Mouse (Mus musculus): ENCODE measurements around the gene Ap3s2.

Ap3s2 gene

DNA sequence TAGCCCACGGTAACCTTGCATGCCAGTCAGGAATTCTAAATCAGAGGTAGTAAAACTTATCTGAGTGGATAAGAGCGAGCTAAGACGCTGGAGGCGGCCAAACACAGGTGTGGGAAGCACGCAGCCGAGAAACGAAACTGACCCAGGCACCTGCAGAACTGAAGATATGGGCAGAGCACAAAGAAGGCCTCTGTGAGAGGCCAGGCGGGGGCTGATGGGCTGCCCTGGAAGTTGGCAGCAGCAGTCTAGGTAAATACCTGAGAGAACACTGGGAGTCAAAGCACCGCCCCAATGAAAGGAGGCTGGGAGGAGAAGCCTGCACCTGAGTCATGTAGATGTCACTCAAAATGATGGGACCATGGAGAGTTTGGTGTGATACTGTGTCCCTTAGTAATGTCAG is 31.8 kb downstream of the Ap3s2 start:
- no peak for DNase-seq

DNA sequence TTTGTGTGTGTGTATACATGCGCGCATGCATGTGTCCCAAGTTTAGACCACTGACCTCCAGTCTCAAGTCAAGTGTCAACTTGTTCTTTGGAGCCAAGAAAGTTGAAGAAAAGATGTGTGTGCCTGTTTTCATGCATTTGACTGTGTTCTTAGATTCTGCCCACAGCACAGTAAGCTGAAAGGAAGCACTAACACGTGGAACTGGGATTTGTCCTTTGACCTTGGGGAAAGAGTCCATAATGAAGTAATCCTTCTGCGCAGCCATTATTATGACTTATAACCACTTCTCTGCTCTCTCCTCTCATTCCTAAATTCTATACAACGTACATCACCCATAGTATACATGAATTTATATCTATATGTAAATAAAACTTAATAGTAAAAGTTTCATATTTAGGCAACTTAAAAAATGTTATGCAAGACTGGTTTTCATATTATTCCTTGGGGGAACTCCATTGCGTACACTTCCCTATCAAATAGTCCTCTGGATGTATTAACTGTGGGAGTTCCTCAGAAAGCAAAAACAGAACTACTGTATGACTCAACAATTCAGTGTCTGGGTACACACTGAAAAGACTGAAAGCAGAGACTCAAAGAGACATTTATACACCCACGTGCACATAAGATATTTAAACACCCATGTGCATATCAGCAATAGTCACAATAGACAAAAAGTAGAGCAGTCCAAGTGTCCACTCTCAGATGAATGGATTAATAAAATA is 36.7 kb downstream of the Ap3s2 start:
- DNase-seq, result no peak

DNA sequence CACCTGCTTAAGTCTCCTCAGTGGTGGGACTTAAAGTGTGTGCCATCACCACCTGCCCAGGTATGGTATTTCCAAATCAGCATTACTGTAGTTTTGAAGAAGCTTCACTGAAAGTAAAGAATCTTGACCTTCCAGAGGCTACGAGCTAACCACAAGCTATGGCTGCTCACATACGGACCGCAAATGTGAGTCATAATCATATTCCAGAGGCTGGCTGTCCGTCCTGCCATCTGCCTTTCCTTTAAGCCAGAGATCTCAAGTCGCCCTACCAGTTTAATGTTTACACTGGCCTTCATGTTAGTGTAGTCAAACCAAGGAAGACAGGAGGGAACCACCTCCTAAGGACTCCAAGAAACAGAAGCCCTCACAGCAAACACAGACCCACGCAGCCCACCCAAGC is 38.5 kb downstream of the Ap3s2 start:
- DNase-seq, result no peak

DNA sequence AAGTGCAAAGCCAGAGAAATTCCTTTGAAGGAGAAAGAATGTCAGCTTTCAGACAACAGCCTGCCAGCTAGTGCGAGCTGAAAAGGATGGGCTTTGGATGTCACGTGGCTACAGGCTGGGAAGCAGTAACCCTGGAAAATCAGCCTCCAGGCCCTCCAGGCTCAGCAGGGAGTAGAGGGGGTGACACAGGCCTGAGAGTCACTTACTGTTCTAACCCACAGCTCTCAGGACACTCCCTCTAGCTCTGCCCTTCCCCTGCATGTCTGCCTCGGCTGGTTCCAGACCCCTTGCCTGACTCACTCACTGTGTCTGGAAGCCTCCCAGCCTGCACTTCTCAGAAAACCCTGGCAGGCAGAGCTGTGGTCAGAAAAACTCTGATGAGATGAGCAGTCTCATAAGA is 39.5 kb downstream of the Ap3s2 start:
- no peak for DNase-seq

DNA sequence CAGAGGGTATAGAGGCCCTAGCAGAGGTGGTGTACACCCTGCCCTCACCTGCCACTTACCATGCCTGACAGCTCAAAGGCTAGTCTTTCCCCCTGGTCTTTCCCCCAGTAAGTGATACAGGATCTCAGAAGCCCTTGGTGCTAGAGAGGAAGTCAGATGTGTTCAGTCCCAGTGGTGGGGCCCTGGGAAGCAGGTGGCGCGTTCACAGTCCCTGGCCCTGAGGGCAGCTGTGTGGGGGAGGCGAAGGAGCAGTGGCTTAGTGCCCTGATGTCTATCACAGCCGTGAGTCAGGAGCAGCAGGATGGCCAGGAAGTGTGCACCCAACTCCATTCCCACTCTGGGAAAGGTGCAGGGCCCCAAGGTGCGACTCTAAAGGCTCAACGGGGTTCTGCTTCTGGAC is 40.4 kb downstream of the Ap3s2 start:
- no peak for DNase-seq

DNA sequence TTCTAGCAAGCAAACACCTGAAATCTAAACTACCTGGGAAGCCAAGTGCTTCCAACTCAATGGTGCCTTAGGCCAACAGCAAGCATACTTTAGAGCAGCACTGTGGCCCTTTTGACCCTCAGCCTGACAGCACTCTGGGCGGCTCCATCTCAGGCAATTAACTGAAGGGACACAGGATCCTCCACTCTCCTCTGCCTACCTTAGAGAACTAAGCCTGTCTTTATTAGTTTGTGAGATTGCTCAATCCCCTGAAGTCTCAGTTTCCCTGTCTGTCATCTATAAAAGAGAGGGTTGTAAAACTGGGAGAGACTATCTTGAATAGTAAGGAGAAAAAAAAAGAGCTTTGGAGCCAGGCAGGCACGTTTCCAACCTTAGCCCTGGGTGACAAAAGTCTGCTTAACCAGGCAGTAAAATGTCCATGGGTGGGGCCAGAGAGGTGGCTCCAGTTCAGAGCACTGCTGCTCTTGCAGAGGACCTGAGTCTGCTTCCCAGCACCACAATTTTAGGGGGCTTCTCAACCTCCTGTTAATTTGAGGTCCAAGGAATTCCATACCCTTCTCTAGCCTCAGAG is 41.9 kb downstream of the Ap3s2 start:
- DNase-seq, result no peak

DNA sequence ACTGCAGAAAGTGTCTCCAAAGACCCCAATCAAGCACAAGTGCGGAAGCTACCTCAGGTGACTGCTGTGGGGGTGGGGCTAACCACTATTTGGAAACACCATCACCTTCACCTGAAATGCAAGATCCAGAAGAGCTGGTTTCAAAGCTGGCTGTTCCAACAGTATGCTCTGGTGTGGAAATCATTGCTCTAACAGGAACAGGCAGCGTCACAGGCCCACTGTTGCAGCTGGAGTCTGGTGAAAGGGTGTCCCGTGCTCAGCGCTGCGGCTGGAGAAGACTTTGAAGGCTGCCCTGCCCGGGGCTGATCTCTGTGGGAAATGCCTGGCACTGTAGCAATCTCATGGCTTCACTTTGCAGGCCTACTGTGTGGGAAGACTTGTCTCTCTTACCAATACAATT is 47.0 kb downstream of the Ap3s2 start:
- no peak for DNase-seq

DNA sequence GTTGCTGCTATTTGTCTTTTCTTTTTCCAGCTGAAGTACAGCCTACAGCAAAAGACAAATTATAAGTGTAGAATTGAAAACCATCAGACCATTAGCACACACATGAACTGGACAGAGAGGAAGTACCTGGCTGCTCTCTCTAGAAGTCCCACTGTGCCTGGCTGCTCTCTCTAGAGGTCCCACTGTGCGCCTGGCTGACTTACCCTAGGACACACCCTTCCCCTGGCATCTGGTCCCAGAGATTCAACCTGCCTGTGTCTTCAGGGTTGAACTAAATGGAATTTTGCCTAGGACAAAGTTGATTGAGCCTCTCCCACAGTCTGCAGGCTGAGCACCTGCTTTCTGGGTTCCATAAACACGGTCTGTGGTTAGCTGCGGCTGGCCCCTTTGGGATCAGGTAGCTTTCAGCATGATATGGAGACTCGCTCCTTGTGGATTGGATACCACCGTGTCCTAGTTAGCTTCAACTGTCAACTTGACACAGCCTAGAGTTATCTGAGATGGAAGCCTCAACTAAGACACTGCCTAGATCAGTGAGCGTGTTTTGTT is 48.6 kb downstream of the Ap3s2 start:
- DNase-seq, result no peak

DNA sequence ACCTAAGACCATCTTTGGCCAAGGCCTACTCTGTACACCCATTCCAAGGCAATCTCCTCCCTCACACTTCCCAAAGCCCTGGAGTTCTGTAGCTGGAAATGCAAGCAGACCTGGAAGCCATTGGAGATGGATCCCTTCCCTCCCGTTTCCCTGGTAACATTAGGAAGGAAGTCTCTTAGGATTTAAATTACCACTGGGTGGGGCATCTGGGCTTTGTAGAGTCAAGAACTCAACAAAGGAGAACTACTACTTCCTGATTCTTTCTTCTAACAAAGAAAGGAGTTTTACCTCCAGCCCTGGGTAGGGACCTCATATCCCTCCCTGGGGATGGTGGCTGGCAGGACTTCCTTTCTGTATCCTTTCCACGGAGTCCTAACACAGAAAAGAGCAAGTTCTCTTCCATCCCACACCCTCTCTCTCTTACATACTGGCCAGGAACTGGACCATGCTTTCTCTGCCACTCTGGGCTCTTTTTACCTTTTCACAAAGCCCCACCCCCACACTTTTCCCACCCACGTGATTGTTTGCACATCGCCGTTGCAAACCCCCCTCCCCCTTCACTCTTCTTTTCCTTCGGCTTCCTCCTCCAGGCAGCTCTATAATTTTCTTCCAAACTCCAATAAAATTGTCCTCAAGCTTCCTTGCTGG is 51.3 kb downstream of the Ap3s2 start:
- no peak for DNase-seq

DNA sequence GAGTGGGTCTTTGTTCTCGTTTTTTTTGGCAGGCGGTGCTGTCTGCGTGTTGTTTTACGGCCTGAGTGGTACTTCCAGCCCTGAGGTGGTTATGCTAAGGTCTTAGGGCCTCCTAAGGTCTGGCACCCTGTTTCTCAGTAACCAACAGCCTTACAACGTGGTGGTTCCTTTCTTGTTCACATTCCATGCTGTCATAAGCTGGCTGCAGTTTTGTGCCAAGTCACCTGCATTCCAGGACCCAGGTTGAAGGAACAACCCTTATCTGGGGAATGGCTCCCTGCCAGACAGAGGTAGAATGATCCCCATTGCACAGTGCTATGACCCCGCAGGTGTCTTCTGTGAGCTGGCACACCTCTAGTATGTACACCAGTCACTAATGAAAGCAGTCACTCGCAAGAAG is 52.0 kb downstream of the Ap3s2 start:
- no peak for DNase-seq

DNA sequence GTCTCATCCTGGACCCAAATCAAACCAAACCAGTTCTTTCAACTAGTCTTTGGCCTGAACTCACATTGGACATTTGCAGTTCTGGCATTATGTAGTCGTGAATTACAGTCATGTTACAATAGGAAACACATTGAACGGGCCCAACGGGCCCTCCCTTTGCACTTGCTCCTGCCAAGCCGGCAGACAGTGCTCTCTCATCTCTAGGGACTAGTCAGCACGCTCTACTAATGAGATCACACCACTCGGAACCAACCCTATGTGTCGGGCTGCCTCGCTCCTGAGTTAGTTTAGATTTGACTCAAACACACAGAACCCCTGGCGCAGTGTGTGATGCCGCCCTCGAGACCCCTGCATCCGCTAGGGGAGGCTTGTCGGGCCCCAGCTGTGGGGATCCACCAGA is 52.6 kb downstream of the Ap3s2 start:
- no peak for DNase-seq

DNA sequence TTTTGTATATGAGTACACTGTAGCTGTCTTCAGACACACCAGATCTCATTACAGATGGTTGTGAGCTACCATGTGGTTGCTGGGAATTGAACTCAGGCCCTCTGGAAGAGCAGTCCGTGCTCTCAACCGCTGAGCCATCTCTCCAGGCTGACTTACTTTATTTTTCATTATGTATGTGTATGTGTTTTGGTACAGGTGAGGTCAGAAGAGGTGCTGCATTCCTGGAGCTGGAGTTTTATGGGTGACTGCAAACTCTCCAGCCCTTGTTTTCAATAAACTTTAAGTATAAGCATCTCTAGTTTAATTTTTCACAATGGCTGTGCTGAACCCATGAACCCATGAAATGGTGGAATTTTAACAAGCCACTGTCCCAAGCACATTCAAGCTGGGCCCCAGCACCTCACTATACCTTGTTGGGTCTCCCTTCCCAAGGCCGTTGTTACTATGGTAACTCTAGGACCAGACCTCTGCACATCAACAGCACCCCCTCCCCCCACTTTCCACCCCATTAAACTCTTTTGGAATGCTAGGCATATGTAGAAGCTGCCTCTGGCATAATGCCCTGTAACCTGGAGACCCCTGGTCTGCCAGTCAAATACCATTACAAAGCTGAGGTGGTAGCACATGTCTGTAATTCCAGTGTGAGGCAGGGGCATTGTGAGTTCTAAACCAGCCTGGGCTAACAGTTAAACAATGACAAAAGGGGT is 54.0 kb downstream of the Ap3s2 start:
- DNase-seq, result no peak

DNA sequence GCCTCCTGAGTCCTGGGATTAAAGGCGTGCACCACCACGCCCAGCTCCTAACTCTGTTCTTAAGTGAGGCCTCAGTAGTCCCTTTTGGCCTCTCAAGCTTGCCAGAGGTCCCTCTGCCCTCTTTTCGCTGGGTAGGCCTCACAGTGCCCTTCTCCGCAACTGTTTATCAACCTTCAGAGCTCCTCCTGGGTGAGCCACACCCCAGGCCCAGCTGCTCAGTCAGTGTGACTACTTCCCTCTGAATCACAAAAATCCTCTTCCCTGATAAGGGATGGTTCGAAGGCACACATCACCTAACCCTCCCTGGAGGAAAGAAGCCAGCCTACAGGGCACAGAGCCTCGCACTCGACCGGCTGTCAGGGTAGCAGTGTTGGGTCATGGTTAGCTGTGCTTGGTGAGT is 58.7 kb downstream of the Ap3s2 start:
- no peak for DNase-seq

DNA sequence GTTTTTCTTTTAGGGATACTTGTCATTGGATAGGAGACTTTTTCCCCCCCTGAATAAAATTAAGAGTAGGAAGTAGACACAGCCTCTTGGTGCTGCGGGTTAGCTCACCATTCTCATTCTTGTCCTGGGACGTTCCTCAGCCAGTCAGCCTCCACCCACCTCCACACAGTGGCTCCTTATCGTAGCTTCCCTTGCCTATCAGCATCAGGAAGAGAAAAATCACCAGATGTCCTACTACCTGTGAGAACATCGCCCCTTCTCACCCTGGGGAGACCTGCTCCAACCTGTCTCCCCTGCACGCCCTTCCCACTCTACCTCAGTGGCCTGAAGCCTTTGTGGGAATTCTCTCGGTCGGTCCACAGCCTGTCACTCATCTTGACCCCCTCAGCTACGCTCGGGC is 59.6 kb downstream of the Ap3s2 start, which contains the start of gene Anpep:
Gene Anpep, minus strand, starts transcription at position 249 of the 400 bp plus-strand sequence.
- no peak for DNase-seq

DNA sequence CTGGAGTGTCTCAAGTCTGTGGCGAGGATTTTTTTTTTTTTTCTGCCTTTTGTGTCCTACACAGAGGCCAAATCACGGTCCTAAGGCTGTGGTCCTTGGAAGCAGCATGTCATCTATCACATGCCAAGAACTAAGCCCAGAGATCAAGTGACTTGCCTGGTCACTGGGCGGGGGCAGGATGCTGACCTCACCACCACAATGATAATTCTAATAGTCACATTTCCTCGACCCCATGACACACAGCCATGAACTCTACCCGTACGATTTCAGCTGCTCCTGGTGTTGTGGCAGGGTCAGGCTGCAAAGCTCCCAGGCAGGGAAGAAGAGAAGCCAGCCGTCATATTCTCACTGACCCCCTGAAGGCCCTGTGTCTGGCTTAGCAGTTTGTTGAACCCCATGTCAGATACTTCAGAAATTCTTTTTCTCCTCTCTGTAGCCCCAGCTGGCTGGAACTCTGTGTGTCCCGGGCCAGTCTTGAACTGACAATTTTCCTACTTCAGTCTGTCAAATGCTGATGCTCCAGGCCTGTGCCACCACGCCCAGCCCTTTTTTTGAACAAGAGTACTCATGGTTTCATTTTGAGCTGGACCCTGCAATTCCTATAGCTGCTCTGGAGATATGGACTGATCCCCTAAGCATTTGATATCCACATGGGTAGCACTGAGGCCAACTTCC is 61.4 kb downstream of the Ap3s2 start:
- DNase-seq, result no peak

DNA sequence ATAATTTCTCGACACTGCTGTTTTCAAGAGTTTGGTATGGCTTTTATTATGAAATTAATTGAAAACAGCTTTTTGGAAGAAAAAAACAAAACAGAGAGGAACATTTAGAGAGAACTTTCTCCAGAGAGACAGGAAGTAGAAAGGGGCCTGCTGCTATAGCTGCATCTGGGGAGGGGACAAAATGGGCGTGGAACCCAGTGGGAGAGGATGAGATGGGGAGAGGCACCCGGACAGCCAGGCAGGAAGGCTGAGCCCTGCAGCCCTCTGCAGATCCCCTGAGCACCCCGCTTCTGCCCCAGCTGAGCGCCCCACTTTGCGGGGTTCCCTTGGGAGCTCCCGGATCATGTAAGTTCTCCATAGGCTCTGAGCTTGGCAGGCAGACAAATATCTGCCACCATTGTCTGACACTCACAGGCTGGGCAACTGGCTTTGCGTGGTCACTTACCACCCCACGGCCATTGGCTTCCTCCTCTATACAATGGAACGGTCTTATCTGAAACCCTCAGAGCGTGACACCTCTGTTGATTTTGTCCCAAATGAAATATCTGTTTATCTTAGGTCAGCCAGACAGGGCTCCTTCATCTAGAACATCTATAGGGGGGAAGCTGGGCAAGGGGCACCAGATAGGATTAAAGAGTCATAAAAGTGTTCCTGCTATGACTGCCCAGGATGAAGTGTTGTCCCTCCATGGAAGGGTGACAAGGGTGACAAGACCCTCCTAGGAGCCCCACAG is 62.1 kb downstream of the Ap3s2 start:
- DNase-seq, result no peak

DNA sequence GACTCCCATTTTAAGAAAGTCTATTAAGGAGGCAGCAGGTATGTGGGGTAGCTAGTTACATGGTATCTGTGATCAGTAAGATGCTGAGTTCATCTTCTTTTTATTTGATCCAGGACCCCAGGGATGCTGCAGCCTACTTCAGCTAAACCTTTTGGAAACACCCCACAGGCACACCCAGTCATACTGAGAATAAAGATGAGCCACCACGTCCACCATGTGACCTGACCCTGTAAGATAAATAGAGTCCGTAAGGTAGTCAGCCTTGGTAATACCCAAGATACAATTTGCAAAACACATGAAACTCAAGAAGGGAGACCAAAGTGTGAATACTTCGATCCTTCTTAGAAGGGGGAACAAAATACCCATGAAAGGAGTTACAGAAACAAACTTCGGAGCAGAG is 64.1 kb downstream of the Ap3s2 start:
- DNase-seq, result no peak

DNA sequence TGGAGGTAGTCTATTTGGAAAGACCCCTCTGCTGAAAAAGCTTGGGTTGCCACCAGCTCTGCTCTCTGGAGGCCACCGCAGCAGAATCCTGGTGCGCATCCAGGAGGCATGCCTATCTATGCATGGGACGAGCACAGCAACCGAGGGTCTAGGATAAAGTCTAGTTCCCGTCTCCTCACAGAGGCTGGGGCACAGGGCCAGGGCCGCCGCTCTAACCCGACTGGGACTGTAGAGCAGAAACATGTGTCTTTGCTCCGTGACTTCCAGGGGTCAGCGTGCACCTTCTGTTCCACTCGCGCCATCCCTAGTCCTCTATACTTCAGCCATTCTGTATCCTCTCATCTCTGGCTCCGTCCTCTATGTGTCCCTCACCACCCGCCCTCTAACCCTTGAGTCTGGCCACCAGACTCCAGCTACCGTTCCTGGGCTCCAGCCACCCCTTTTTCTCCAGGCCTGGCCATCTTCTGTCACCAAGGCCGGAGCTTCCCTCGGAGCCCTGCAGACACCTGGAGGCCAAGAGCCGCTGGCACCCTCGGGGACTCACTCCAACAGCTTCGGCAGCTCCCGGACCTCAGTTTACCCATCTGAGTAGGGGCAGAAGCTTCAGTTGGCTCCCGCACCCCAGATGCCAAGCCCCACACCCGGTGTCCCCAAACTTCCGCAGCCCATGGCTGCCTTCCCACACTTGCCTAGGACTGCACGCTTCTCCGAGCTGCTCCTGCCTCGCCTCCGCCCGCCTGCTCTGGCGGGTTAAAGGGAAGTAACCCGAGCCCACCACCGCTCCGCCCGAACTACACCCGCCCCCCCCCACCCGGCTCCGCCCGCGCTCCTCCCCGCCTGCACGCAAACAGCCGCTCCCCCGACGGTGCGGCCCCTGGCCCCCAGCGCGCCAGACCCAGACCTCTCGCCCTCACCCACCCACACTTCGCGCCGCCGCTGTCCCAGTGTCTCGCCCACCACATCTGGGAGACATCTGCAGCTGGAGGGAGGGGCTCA is 72.7 kb downstream of the Ap3s2 start:
- DNase-seq, result no peak

DNA sequence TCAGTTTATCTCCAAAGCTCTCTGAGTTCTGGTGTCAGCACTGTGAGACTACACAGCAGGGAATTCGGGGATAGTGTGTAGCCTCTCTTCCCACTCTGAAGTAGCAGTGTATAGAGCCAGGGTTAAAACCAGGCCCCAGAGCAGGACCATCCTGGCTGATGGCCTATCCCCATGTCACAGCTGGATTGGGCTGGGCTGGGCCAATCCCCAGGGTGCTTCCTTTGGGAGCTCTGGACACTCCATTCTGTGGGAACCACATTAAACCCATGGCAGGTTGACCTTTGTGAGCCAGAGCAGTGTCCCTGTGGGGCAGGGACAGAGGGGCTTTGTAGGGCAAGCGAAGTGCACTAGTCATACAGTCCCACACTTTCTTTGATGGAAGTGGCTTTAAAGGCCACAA is 74.1 kb downstream of the Ap3s2 start:
- DNase-seq, result no peak

DNA sequence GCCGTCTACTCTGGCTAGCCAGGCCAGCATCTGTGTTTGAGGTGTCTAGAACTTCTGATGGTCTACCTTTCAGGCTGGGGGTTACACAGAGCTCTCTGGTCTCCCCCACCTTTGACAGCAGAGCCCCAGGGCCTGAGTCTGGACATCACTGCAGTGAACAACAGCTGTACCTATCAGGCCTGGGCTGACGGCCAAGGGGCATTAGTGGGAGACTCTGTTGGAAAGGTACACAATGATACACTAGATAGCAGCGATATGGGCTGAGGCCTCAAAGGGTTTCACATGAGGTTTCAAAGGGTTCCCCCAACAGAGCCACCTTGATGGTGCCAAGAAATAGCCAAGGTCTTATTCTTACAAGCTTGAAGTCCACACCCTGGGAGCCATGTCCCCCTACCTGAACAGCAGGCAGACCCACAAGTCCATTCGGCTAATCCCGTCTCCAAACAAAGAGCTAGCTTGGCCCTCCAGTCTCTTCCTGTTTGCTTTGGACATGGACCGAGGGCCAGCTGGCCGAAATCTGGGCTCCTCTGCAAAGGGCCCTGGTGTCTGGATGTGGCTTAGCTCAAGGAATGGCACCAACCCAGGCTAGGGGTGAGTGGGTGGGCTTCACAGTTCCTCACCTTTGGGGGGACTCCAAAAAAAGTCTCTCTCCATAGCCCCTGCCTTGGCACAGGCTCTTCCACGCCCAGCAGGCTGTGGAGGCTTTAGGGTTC is 76.2 kb downstream of the Ap3s2 start:
- DNase-seq, result no peak
